Mouse (Mus musculus) liver (tissue): ENCODE results near the gene Adamtsl4.

Experiments used
- DNase-seq: peaks from one replicate; pipeline ENCODE4 v3.0.0-alpha.2; 2020; ENCODE audit warnings: mixed read lengths

Gene Adamtsl4

DNA sequence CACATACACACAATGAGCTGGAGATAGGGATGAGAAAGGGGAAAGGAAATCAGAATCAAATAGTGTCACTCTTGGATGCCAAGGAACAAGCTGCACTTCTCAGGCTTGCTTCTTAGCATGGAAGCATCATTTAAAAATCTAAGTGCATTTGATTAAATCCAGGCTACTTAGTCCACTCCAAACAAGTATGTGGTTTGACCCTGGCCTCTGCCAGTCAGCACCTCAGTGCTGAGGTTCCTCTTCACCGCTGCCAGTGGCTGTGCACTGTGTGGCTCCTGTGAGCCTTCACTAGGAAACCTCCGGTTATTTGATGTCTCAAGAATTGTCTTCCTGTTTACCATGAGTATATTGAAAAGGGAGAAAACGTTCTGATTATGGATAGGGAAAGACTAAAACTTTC lies 56.9 kb downstream of the Adamtsl4 start:
- no peak for DNase-seq

DNA sequence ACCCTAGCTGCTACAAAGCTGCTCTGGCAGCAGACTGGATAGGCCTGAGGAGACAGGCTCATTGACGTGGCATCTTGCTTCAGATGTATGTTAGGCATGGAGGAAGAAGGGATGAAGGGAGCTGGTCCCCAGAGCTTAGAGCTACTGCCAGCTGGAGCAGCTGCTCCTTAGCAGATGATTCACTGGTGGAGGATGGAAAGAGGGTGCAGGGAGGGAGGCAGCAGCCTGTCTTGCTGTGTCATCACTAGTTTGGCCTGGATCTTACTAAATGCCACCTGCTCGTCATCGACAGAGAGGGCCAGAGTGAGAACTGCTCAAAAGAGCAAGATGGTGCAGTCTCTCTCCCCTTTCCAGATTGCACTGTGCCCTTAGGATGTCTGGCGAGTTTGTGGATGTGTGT lies 58.0 kb downstream of the Adamtsl4 start:
- no peak for DNase-seq

DNA sequence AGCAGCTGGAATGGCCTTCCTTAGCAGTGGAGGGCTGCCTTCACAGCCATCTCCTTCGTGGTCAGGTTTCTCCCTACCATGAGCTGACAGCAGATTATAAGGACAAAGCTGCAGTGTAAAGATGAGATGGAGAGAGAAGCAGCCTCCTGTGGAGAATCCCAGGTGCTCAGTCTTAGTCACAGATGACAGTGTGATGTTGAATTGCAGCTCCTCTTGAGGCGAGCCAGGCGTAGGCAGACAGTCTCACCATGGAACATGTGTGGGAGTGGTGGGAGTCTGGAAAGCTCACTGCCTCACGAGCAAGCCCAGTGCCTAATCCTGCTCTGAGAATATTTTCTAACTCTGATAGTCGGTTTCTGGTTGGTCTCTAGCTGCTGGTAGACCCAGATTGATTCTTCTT lies 60.0 kb downstream of the Adamtsl4 start:
- DNase-seq, result no peak
